Mouse (Mus musculus) layer of hippocampus, adult 18-20 months (tissue): Measurements from ENCODE around the gene Rassf5. TPM values are rescaled to one million over a fixed set of nuclear protein-coding genes. Genes with fewer than 3 reads are reported as not detected.

Experiments used
- DNase-seq, 2 experiments: peaks; one replicate each; pipeline ENCODE4 v3.0.0; 2022; ENCODE audit warnings: low spot score in 2 of 2
- total RNA-seq, 2 experiments: library from RNA; stranded (reverse); gene quantifications; 2 replicates each; pipeline ENCODE4 v1.2.3; 2021

Rassf5 gene
- total RNA-seq, 2 experiments from 2014 or later: 15.9 to 17.4 TPM

GRCm38 (mm10) chr1:131209971-131210426 is 35.1 kb downstream of the Rassf5 start:
- peak in 1 of 2 experiments; percentile 20 for DNase-seq

DNA sequence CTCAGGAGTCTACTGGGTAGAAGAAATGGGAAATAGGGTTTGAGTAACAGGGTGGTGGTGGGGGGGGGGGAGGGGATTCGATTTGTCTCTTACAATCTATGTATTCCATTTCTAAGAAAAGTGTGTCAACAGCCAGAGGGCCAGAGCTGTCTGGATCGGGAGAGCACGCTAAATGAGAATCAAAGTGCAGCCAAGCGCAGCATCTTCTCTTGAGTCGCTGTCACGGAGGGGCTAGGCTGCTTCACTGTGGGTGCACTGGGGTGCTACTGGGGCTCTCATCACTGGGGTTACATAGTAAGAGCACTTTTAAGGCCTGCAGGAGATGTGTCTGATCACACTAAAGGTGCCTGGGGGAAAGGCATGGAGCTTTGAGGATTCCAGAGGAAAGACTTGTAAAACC is 36.3 kb downstream of the Rassf5 start:
- DNase-seq: no peak

GRCm38 (mm10) chr1:131208081-131208480 is 37.0 kb downstream of the Rassf5 start:
- DNase-seq: no peak

DNA sequence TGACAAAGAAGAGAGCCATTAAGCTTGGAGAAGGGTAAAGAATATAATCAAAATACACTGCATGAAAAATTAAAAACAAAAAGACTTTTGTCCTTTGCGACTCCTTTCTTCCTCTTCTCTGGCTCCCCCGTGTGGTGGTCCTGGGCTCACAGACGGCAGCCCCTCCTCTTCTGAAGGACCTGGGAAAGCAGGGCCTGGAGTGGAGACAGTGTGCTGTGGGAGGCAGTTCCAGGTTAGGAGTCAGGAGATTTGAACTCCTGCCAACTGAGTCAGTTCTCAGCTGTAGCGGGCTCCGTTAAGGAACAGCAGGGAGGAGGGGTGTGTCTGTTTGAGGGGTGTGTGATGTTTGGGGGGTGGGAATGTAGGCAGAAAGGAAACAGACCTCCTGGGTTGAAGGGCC is 37.5 kb downstream of the Rassf5 start:
- DNase-seq: peak in 1 of 2 experiments; percentile 62

GRCm38 (mm10) chr1:131206342-131206741 is 38.7 kb downstream of the Rassf5 start:
- no peak for DNase-seq

DNA sequence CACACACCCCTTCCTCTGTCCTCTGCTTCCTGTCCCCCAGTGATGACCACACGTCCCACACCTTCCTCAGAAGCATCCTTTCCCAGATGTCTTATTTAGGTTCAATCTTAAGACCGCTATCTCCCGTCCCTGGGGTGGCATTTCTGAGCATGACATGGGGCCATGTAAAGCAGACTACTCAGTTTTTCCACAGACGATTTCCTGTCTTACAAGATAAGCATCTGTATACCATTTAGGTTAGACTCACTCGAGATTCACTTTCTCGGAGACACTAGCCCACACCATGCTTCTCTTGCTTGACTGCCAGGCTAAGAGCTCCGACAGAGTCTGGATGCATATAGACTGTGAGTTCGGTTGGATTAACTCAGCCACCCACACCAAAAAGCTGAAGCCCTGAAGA is 40.6 kb downstream of the Rassf5 start:
- DNase-seq: no peak

- no peak for DNase-seq
Observed at GRCm38 (mm10) chr1:131201391-131201790, 43.7 kb downstream of the Rassf5 start.

DNA sequence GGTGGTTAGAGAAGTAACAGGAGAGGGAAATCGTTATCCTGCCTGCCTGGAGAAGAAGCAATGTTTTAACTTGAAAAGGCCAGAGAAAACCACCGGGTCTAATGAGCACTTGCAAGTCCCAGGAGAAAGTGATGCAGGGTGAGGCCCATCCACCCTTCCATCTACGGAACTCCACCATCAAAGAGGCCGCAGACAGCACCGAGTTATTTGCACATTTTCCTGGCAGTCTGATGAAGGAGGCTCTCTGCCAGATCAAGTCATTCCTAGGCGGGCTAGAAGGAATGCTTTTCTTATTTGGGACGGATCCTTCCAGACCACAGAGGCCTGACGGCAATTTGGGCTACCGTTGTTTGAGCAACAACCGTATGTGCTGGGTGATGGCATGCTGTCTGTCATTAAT is 44.5 kb downstream of the Rassf5 start:
- no peak for DNase-seq

DNA sequence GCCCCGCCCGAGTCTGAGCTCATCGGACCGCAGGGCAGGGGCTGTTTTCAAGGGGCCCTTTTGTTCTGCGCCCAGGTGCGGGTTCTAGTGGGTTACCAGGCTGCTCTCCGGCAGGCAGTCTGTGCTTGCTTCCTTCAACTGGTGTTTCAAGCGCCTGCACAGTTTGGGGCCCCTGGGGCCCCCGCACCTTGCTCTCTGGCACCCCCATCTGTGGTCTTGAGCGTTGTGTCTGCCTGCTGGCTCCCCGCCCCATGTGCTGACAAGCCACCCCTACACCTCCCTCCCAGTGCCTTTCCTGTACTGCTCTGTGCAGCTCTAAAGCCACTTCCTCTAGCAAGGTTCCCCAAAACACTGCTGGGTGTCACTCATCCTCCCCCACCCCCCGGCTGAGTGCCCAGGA is 45.1 kb downstream of the Rassf5 start:
- DNase-seq: no peak

DNA sequence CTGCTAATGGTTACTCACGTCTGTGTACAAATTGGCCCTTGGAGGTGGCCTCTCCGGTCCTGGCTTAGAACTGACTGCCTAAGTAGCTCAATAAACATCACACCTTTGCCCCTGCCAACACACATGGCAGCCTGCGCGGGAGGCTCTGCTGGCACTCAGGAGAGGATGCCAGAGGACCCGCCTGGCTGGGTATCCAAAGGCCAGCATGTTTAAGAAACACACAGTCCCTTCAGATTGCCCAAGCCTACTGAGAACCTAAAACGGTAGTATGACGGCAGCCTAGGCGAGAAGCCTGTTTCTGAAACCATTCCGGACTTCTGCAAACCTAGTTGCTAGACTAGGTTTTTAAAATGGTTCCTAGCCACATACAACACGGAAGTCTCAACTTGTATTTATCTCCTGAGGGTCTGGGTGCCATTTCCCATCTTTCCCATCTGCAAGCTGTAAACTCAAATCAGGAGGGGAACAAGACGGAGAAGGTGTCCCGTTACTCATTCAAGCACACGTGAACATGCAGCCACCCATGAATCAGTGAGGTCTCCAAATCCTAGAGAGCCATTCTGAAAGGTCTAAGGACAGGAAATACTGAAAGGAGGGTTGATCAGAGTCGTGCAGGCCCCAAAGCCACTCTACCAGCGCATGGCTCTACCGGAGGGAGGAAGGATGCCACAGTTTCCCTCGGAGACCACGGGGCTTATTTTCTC is 45.8 kb downstream of the Rassf5 start:
- DNase-seq: no peak

DNA sequence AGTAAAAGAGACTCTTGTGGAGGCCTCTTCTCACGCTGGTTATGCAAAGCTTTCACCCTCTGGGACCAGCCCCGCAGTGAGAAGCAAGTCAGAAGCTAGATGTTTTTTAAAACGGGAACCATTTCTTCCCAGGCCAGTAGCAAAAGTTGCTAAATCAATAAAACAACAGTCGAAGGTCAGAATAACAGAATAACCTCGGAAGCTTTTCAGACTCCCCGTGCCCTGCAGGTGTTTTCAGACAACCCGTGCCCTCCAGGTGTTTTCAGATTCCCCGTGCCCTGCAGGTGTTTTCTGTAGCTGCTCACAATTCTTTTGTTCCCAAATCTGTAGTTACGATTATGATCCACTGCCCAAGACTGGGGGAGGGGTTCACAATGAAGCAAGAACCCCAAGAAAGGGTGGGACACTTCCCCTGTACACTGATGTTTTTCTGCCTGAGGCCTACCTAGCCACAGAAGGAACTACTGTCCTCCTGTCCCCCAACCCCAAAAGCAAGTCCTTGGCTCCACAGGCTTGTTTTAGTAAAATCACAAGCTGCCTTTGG is 46.6 kb downstream of the Rassf5 start:
- no peak for DNase-seq

DNA sequence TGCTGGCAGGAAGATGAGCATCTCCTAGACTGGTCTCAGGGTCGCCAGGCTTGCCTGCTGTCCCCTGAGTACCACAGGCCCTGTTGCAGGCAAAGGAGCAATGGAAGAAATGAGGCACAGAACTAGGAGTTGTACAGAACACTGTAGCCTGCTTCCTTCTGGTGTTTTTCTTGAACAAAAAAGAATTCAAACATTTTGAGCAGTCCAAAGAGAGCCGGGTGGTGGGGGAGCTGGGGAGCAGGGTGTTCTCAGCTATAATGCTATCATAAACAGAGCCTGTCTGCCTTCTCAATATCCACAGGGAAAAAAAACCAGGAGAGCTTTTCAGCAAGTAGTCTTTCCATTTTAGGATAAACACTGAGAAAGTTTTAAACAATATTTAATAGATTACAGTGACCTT is 49.0 kb downstream of the Rassf5 start:
- DNase-seq: peak in 1 of 2 experiments; percentile 51

DNA sequence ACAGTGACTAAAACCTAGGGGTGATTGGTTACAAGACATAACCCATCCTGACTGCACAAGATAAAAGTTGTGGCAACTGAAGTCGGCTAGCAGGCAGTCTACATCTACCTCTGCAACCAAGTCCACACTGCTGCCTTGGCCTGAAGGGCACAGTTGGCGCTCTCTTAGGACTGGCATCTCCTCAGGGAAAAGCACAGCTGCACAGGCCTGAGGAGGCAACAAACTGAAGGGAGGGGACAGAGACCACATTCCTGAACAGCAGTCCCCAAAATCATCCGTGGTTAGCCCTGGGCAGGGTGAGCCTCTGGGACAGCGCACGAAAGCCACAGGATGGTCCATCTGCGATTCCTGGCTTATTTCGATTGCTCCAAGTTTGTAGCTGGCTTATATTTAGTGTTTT is 49.4 kb downstream of the Rassf5 start:
- no peak for DNase-seq

GRCm38 (mm10) chr1:131193746-131194145 is 51.3 kb downstream of the Rassf5 start:
- no peak for DNase-seq

GRCm38 (mm10) chr1:131188655-131189054 is 56.4 kb downstream of the Rassf5 start:
- DNase-seq: no peak

GRCm38 (mm10) chr1:131187856-131188255 is 57.2 kb downstream of the Rassf5 start:
- DNase-seq: no peak

- DNase-seq: no peak
Observed at GRCm38 (mm10) chr1:131186995-131187394, 58.1 kb downstream of the Rassf5 start.

DNA sequence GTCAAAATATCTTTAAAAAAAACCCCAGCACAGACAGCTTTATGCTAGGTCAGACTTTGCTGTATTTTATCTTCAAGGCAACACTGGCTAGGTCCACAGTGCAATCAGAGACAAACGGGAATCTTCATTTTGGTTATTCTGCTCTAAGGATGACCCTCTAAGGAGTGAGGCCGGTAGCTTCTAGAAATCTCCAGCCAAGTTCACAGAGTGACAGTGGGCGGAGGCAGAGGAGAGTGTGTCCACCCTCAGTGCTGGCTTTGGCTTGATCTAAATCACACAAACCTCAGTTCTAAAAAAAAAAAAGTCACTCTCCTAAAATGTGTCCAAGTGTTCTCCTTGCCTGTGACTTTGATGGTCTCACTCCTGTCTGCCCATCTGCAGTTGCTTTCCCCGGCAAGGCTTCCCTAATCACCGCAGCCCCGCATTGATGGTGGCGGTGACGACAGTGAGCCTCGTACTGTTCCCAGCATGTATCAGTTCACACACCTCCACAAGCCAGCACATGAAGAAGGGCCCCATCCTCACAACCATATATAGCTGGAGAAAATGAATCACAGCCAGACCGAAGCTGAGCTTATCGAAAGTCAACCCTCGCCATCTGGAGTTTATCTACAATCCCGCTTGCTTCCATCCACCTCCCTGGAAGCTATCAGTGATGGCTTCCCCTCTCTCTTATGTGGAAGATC is 59.1 kb downstream of the Rassf5 start:
- peak in 1 of 2 experiments; percentile 71 for DNase-seq

GRCm38 (mm10) chr1:131184956-131185660 is 60.0 kb downstream of the Rassf5 start:
- DNase-seq: no peak

GRCm38 (mm10) chr1:131184253-131184955 is 60.7 kb downstream of the Rassf5 start:
- no peak for DNase-seq

DNA sequence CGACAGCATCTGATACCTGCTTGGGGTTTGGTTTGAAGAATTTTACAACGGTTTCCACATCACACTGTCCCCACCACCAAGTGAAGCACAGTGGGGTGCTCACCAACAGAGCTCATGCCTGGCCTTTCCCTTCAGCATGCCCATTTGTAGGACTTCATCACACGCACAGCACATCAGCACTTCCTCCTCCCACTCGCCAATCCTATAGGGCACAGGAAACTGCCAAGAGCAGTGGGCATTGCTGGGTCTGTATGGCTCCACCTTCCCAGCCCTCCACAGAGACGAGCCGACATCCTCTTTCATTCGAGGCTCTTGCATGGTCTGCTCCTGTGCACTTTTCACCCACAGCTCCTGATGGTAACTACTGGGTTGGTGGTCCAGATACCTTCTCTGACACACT is 61.9 kb downstream of the Rassf5 start:
- DNase-seq: no peak
